Mouse (Mus musculus) small intestine, adult 2 months (tissue): ENCODE measurements around the gene Hs3st6. TPM values are rescaled to one million over a fixed set of nuclear protein-coding genes. Genes with fewer than 3 reads are reported as not detected.
"Not testable (repeated sequence)": the region's sequence is repeated elsewhere in the genome, so short reads cannot be mapped to it uniquely, and the experiment has no call there.

Source experiments
- H3K27ac ChIP-seq: fragments of 200-500 bp; 2 replicates; pipeline ENCODE4 v1.5.1; 2012; ENCODE audit warnings: low read depth, low read length, control low read depth, inconsistent platforms; ENCODE audit not compliant: insufficient read depth
- H3K27me3 ChIP-seq: fragments of 200-500 bp; 2 replicates; pipeline ENCODE4 v1.6.1; 2012; ENCODE audit warnings: mild to moderate bottlenecking, moderate library complexity, low read length, inconsistent platforms; ENCODE audit not compliant: control insufficient read depth, insufficient read depth
- H3K36me3 ChIP-seq: fragments of 200-500 bp; 2 replicates; pipeline ENCODE4 v1.6.1; 2012; ENCODE audit warnings: mild to moderate bottlenecking, low read length, control low read depth, inconsistent platforms; ENCODE audit not compliant: control insufficient read depth, insufficient read depth
- H3K4me1 ChIP-seq: fragments of 200-500 bp; 2 replicates; pipeline ENCODE4 v1.6.1; 2012; ENCODE audit warnings: low read length, inconsistent platforms, mixed read lengths; ENCODE audit not compliant: control insufficient read depth, insufficient read depth, insufficient read length
- H3K4me3 ChIP-seq: fragments of 200-500 bp; 2 replicates; pipeline ENCODE4 v1.5.1; 2012; ENCODE audit warnings: low read depth, mild to moderate bottlenecking, control low read depth, inconsistent platforms, low read length, moderate library complexity
- CTCF ChIP-seq: fragments of 200-500 bp; IDR thresholded peaks from 2 replicates; pipeline ENCODE4 v1.5.1; 2012; ENCODE audit warnings: low read depth, mild to moderate bottlenecking, control low read depth, inconsistent platforms, low read length, moderate library complexity, mixed read lengths; ENCODE audit not compliant: insufficient replicate concordance, insufficient read length; ENCODE audit errors: extremely low read depth
- POLR2A ChIP-seq: fragments of 200-500 bp; IDR thresholded peaks from 2 replicates; pipeline ENCODE4 v1.6.1; 2012; ENCODE audit warnings: low read depth, mild to moderate bottlenecking, control low read depth, inconsistent platforms, low read length, moderate library complexity
- WGBS: fragments of 180-500 bp; shearing (Covaris S2); methylation state at CpG from one replicate; pipeline ENCODE4 v1.1.7; 2018; 5-methylcytosine and 5-hydroxymethylcytosine counted together
- polyA plus RNA-seq: library from polyadenylated mRNA; depleted of rRNA; stranded (reverse); fragments of >200 nt; gene quantifications from 2 replicates; pipeline ENCODE4 v1.2.3, GENCODE M21; 2012

Hs3st6 gene
- polyA plus RNA-seq, 1 experiment = 1.7 TPM

- Histone ChIP-seq H3K4me1 (no peaks in the 10 kb centered on the region; the same call in 1 of the 2 replicates), H3K36me3 (peaks cover 3% of the 10 kb centered on the region; the same call in 1 of the 2 replicates), H3K4me3 (no peak overlapping the region), H3K27me3 (no peaks in the 10 kb centered on the region), H3K27ac (no peak overlapping the region)
- 96% methylated on average over 15 of the region's 15 CpGs for WGBS
- TF ChIP-seq CTCF (no peak), POLR2A (no peak)
These were observed 36.6 kb upstream of the Hs3st6 start for GRCm38 (mm10) chr17:24716166-24716682.

GRCm38 (mm10) chr17:24717943-24718342, 34.8 kb upstream of the Hs3st6 start, which contains the start of the genes Rnf151 and Rps2:
Gene Rnf151 (minus strand): TSS chr17:24718063.
Gene Rps2 (plus strand): TSS chr17:24718116.
- H3K27me3 ChIP-seq = no peaks in the 10 kb centered on the region
- no peak within 1 kb of the TSS for H3K4me3 ChIP-seq
- WGBS = 80% methylated on average over 4 of the region's 4 CpGs
- H3K4me1 ChIP-seq = peaks cover 2% of the 10 kb centered on the region
- H3K27ac ChIP-seq = no peak within 1 kb of the TSS
- TF ChIP-seq POLR2A (no peak), CTCF (no peak)
- H3K36me3 ChIP-seq = peaks cover 15% of the 10 kb centered on the region

DNA sequence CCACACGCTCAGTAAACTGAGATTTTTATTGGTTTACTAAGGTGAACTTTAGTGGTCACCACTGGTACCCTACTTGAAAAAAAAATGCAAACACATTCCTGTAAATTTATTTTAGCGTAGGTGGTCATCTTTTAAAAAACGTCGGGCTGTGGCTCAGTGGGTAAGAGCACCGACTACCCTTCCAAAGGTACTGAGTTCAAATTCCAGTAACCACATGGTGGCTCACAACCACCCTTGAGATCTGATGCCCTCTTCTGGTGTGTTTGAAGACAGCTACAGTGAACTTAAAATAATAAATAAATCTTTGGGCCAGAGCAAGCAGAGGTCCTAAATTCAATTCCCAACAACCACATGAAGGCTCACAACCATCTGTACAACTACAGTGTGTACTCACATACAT, 33.9 kb upstream of the Hs3st6 start:
- 44% methylated on average over 5 of the region's 5 CpGs for WGBS
- H3K36me3 ChIP-seq = peaks cover 15% of the 10 kb centered on the region
- H3K27ac ChIP-seq, H3K27me3 ChIP-seq, H3K4me1 ChIP-seq: not testable (repeated sequence)
- peak overlapping the region; percentile 79 for H3K4me3 ChIP-seq

DNA sequence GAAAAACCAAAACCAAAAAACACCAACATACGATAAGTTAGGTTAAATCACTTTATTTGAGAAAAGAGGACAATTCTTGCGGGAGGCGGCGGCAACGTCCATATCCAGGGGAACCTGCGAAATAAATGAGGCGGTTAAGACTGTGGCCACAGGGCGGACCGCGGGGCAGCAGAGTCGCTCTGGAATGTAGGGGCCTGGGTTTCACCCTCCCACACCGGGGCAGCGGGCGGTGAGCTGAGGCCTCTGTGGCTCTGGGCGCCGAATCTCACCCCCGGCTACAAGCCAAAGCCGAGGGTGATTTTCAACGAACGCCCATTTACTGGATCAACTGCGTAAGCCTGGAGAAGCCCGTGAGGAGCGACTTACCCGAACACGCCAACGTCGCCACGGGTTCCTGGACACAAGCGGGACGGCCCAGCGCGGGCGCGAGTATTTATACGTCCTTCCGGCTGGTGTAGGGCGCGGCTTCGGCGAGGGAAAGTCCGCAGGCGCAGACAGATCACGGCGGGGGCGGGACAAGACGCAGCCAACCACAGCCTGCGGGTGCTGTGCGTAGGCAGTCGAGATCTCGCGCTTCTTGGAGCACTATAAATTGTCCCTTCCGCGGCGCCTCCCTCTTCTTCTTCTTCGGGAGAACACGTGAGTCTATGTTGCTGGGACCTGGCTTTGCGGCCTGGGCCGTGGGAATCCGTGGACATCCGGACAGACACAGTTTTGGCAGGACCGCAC, 33.1 kb upstream of the Hs3st6 start:
- no peak for TF ChIP-seq CTCF
- peak; percentile 91 for TF ChIP-seq POLR2A
- Histone ChIP-seq H3K27me3 (no peaks in the 10 kb centered on the region), H3K36me3 (peaks cover 15% of the 10 kb centered on the region), H3K27ac (peak overlapping the region; percentile 50), H3K4me1 (peaks cover 2% of the 10 kb centered on the region), H3K4me3 (peak overlapping the region; percentile 79)
- WGBS = under 1% methylated on average over 61 of the region's 61 CpGs

- 1% methylated on average over 11 of the region's 11 CpGs for WGBS
- H3K36me3 ChIP-seq = peaks cover 15% of the 10 kb centered on the region
- peak overlapping the region; percentile 39 for H3K27ac ChIP-seq
- not testable (repeated sequence) for H3K27me3 ChIP-seq, H3K4me1 ChIP-seq
- H3K4me3 ChIP-seq = peak overlapping the region; percentile 68
These were observed 32.2 kb upstream of the Hs3st6 start for GRCm38 (mm10) chr17:24720616-24721015.

DNA sequence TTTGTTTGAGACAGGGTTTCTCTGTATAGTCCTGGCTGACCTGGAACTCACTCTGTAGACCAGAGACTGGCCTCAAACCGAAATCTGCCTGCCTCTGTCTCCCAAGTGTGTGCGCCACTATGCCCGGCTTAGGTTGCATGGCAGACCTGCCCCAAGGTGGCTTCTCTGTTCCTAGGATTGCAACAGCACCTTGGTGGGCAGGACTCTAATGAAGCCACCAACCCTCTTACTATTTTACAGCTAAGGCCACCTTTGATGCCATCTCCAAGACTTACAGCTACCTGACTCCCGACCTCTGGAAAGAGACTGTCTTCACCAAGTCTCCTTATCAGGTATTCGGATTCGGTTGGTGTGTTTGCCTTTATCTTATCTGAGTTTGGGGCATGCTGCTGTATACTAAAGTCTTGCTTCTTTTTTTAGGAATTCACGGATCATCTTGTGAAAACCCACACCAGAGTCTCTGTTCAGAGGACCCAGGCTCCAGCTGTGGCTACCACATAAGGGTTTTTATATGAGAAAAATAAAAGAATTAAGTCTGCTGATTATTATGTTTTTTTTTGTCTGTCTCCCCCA, 31.3 kb upstream of the Hs3st6 start:
- 20% methylated on average over 7 of the region's 7 CpGs for WGBS

GRCm38 (mm10) chr17:24722220-24722924, 30.4 kb upstream of the Hs3st6 start:
- Histone ChIP-seq H3K27ac (no peak overlapping the region), H3K27me3 (no peaks in the 10 kb centered on the region), H3K36me3 (peaks cover 15% of the 10 kb centered on the region), H3K4me1 (peaks cover 2% of the 10 kb centered on the region), H3K4me3 (no peak overlapping the region)
- WGBS = 17% methylated on average over 13 of the region's 13 CpGs
- no peak for TF ChIP-seq POLR2A

More for the DNA sequence above, 31.3 kb upstream of the Hs3st6 start:
- Histone ChIP-seq H3K4me3 (peak overlapping the region; percentile 46), H3K36me3 (peaks cover 15% of the 10 kb centered on the region)
- not testable (repeated sequence) for H3K4me1 ChIP-seq, H3K27me3 ChIP-seq, H3K27ac ChIP-seq
